Mouse (Mus musculus): ENCODE results near the gene Rft1. TPM values are rescaled to one million over a fixed set of nuclear protein-coding genes. Genes with fewer than 3 reads are reported as not detected.

Gene Rft1
- polyA plus RNA-seq, 1 experiment from 2014 or later, result 20.7 TPM

GRCm38 (mm10) chr14:30694786-30695185, 40.6 kb downstream of the Rft1 start:
- H3K27ac ChIP-seq, result no peak overlapping the region
- peaks cover 20% of the 10 kb centered on the region for H3K36me3 ChIP-seq
- no peaks in the 10 kb centered on the region for H3K9me3 ChIP-seq
- WGBS, result 93% methylated on average over 2 of the region's 2 CpGs
- no peak overlapping the region for H3K4me2 ChIP-seq (replicated peaks)
- no peaks in the 10 kb centered on the region for H3K4me1 ChIP-seq
- no peaks in the 10 kb centered on the region for H3K27me3 ChIP-seq
- H3K4me3 ChIP-seq, result no peak overlapping the region
- H3K9ac ChIP-seq, result no peak overlapping the region
- ATAC-seq (ENCODE audit: low FRiP score, low read depth), result no peak

- no peak overlapping the region for H3K27ac ChIP-seq
- no peak overlapping the region for H3K4me2 ChIP-seq (replicated peaks)
- no peak overlapping the region for H3K9ac ChIP-seq
- H3K4me3 ChIP-seq, result no peak overlapping the region
- no peak for ATAC-seq (ENCODE audit: low FRiP score, low read depth)
- no peaks in the 10 kb centered on the region for H3K4me1 ChIP-seq
- no peaks in the 10 kb centered on the region for H3K27me3 ChIP-seq
- WGBS, result 56% methylated on average over 4 of the region's 4 CpGs
- H3K36me3 ChIP-seq, result peaks cover 11% of the 10 kb centered on the region
- H3K9me3 ChIP-seq, result no peaks in the 10 kb centered on the region
These were observed 41.4 kb downstream of the Rft1 start for GRCm38 (mm10) chr14:30695609-30696008.

- 78% methylated on average over 15 of the region's 15 CpGs for WGBS
- no peak for ATAC-seq (ENCODE audit: low FRiP score, low read depth)
- no peak overlapping the region for H3K4me2 ChIP-seq (replicated peaks)
- no peak overlapping the region for H3K9ac ChIP-seq
- no peak overlapping the region for H3K4me3 ChIP-seq
- no peaks in the 10 kb centered on the region for H3K9me3 ChIP-seq
- H3K4me1 ChIP-seq, result no peaks in the 10 kb centered on the region
- H3K27me3 ChIP-seq, result no peaks in the 10 kb centered on the region
- H3K36me3 ChIP-seq, result no peaks in the 10 kb centered on the region; the same call in 1 of the 2 replicates
- no peak overlapping the region for H3K27ac ChIP-seq
These were observed 43.4 kb downstream of the Rft1 start for GRCm38 (mm10) chr14:30697407-30698052.

- H3K36me3 ChIP-seq, result no peaks in the 10 kb centered on the region; the same call in 1 of the 2 replicates
- no peak overlapping the region for H3K4me3 ChIP-seq
- H3K27ac ChIP-seq, result no peak overlapping the region
- no peak for ATAC-seq (ENCODE audit: low FRiP score, low read depth)
- no peaks in the 10 kb centered on the region for H3K27me3 ChIP-seq
- H3K4me1 ChIP-seq, result no peaks in the 10 kb centered on the region
- WGBS, result 41% methylated on average over 8 of the region's 8 CpGs
- no peaks in the 10 kb centered on the region for H3K9me3 ChIP-seq
- no peak overlapping the region for H3K9ac ChIP-seq
- no peak overlapping the region for H3K4me2 ChIP-seq (replicated peaks)
These were observed 45.5 kb downstream of the Rft1 start for GRCm38 (mm10) chr14:30699656-30700055.

DNA sequence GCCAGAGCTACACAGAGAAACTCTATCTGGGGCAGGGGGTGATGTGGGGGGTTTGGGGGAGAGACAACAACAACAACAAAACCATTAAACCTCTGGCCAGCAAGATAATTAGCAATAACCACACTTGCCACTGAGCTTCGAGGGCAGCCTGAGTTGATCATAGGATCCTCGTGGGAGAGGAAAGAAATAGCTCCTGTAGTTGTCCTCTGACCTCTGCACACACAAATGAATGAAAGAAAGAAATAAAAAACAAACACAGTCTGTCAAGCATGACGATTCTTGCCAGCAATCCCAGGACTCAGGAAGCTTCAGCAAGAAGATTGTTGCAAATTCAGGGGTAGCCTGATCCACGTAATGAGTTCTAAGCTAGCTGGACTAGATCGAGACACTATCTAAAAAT, 48.4 kb downstream of the Rft1 start:
- no peak for ATAC-seq (ENCODE audit: low FRiP score, low read depth)
- 60% methylated on average over 5 of the region's 5 CpGs for WGBS
- H3K9me3 ChIP-seq, result no peaks in the 10 kb centered on the region

DNA sequence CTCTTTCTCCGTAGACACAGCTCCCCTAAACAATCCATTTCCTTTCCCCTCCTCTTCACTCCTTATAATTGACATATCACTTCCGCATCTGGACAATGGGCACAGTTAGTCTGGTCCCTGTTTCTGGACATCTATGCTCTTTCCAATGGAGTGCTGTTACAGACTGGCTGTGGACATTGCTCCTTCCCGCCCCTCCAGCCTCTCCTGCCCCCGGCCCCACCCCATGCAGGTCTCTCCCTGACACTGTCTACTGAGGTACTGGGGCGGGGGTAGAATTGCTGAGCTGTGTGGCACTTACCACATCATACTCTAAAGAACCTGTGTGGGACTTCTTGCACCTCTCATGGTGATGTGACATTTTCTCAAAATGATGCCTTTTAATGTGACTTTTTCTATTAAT, 48.9 kb downstream of the Rft1 start:
- Histone ChIP-seq H3K4me3 (no peak overlapping the region), H3K27ac (no peak overlapping the region), H3K9ac (no peak overlapping the region), H3K27me3 (no peaks in the 10 kb centered on the region), H3K4me1 (no peaks in the 10 kb centered on the region), H3K9me3 (no peaks in the 10 kb centered on the region), H3K36me3 (no peaks in the 10 kb centered on the region), H3K4me2 (replicated peaks) (no peak overlapping the region)
- 87% methylated on average over 5 of the region's 5 CpGs for WGBS
- ATAC-seq (ENCODE audit: low FRiP score, low read depth), result no peak

More for the DNA sequence above, 48.4 kb downstream of the Rft1 start:
- Histone ChIP-seq H3K9ac (no peak overlapping the region), H3K4me1 (no peaks in the 10 kb centered on the region), H3K27me3 (no peaks in the 10 kb centered on the region), H3K36me3 (no peaks in the 10 kb centered on the region), H3K4me3 (no peak overlapping the region), H3K27ac (no peak overlapping the region), H3K4me2 (replicated peaks) (no peak overlapping the region)

- no peak overlapping the region for H3K27ac ChIP-seq
- H3K9ac ChIP-seq, result no peak overlapping the region
- no peak overlapping the region for H3K4me2 ChIP-seq (replicated peaks)
- no peaks in the 10 kb centered on the region for H3K27me3 ChIP-seq
- ATAC-seq (ENCODE audit: low FRiP score, low read depth), result no peak
- H3K4me3 ChIP-seq, result no peak overlapping the region
- WGBS, result 83% methylated on average over 8 of the region's 8 CpGs
- no peaks in the 10 kb centered on the region for H3K36me3 ChIP-seq
- no peaks in the 10 kb centered on the region for H3K4me1 ChIP-seq
- no peaks in the 10 kb centered on the region for H3K9me3 ChIP-seq
These were observed 50.1 kb downstream of the Rft1 start for GRCm38 (mm10) chr14:30704098-30704855.

DNA sequence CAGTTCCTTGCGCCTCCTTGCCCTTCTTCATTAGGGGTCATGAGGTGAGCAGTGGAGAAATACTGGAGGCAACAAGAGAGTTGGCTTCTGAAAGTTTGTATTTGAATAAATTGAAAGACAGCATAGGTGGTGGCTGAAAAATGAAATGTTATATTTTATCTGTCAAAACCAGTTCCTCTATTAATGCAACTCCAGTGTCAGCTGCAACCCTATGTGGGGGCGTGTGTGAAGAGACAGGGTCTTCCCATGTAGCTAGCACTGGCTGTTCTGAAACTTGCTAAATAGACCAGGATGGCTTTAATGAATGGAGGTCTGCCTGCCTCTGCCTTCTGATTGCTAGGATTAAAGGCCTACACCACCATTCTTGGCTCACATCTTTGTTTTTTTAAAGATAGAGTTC, 57.7 kb downstream of the Rft1 start:
- Histone ChIP-seq H3K9me3 (no peaks in the 10 kb centered on the region), H3K9ac (no peak overlapping the region), H3K4me1 (peaks cover 2% of the 10 kb centered on the region), H3K4me2 (replicated peaks) (no peak overlapping the region), H3K27ac (no peak overlapping the region), H3K4me3 (no peak overlapping the region), H3K36me3 (no peaks in the 10 kb centered on the region), H3K27me3 (peaks cover 18% of the 10 kb centered on the region)
- no peak for ATAC-seq (ENCODE audit: low FRiP score, low read depth)
- WGBS, result 93% methylated on average over 2 of the region's 2 CpGs

- WGBS, result 83% methylated on average over 1 of the region's 1 CpGs
- peaks cover 4% of the 10 kb centered on the region for H3K4me1 ChIP-seq
- no peaks in the 10 kb centered on the region for H3K36me3 ChIP-seq
- no peak overlapping the region for H3K27ac ChIP-seq
- H3K4me3 ChIP-seq, result no peak overlapping the region
- ATAC-seq (ENCODE audit: low FRiP score, low read depth), result no peak
- H3K4me2 ChIP-seq (replicated peaks), result no peak overlapping the region
- peaks cover 18% of the 10 kb centered on the region for H3K27me3 ChIP-seq
- H3K9ac ChIP-seq, result no peak overlapping the region
- no peaks in the 10 kb centered on the region for H3K9me3 ChIP-seq
These were observed 59.6 kb downstream of the Rft1 start for GRCm38 (mm10) chr14:30713769-30714168.

GRCm38 (mm10) chr14:30714799-30715617, 60.8 kb downstream of the Rft1 start, which contains the start of gene Sfmbt1:
TSS of gene Sfmbt1 (plus strand) at chr14:30714849.
- Histone ChIP-seq H3K9ac (peak within 1 kb of the TSS; percentile 92), H3K36me3 (no peaks in the 10 kb centered on the region), H3K27me3 (peaks cover 18% of the 10 kb centered on the region), H3K4me2 (replicated peaks) (peak within 1 kb of the TSS; percentile 82), H3K4me3 (peak within 1 kb of the TSS; percentile 89), H3K4me1 (peaks cover 4% of the 10 kb centered on the region), H3K27ac (peak within 1 kb of the TSS; percentile 91), H3K9me3 (no peaks in the 10 kb centered on the region)
- WGBS, result 2% methylated on average over 81 of the region's 87 CpGs
- peak; percentile 51 for ATAC-seq (ENCODE audit: low FRiP score, low read depth)

- no peaks in the 10 kb centered on the region for H3K9me3 ChIP-seq
- peak overlapping the region; percentile 89 for H3K4me3 ChIP-seq
- peaks cover 4% of the 10 kb centered on the region for H3K4me1 ChIP-seq
- peak overlapping the region; percentile 82 for H3K4me2 ChIP-seq (replicated peaks)
- ATAC-seq (ENCODE audit: low FRiP score, low read depth), result peak; percentile 80
- peak overlapping the region; percentile 91 for H3K27ac ChIP-seq
- H3K36me3 ChIP-seq, result no peaks in the 10 kb centered on the region
- H3K9ac ChIP-seq, result peak overlapping the region; percentile 92
- peaks cover 18% of the 10 kb centered on the region for H3K27me3 ChIP-seq
- WGBS, result 0% methylated on average over 59 of the region's 68 CpGs
These were observed 61.5 kb downstream of the Rft1 start for GRCm38 (mm10) chr14:30715618-30716050.

All from limb, embryonic 13.5 days (tissue).